Mouse (Mus musculus): Measurements from ENCODE around the gene Dsn1.

The Dsn1 gene

DNA sequence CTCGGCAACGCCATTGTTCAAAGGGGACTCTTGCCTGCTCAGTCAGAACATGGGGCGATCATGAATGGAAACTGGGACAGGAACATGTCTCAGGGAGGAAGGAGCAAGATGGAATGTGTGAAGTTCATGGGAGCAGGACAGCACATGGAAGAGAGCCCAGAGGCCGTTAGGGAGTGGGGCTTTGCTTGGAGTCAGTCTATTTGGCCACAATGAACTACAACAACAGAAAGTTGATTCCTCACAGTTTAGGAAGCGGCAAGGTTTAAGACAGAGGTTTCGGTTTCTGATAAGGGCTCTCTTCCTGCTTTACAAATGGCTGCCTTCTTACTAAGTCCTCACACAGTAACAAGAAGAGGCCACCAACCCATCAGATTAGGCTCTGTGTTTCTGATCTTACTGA lies 39.6 kb downstream of the Dsn1 start:
- DNase-seq (ENCODE audit: low spot score), result no peak

- DNase-seq (ENCODE audit: low spot score), result no peak
These were observed 43.1 kb downstream of the Dsn1 start for GRCm38 (mm10) chr2:156963891-156964290.

- DNase-seq (ENCODE audit: low spot score), result no peak
These were observed 48.3 kb downstream of the Dsn1 start for GRCm38 (mm10) chr2:156958496-156959252.

GRCm38 (mm10) chr2:156957035-156957434 lies 49.9 kb downstream of the Dsn1 start:
- no peak for DNase-seq (ENCODE audit: low spot score)

GRCm38 (mm10) chr2:156956306-156956705 lies 50.6 kb downstream of the Dsn1 start:
- no peak for DNase-seq (ENCODE audit: low spot score)

DNA sequence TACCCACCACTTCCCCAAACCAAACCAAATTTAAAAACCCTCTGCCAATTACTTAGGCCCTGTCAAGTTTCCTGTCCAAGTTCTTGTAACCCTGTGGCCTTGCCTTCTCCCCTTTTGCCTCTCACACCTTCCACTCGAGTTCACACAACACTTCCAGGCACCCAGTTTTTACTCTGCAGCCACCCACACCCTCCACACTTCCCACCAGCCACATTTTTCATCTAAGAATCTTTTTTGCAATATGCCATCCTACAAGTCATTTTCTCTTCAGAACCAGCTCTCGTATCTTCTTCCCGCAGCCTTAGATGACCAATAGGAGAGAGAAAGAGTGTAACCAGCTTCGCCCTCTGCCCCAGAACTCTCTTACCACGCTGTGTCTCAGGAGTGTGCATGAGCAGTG lies 52.5 kb downstream of the Dsn1 start:
- DNase-seq (ENCODE audit: low spot score), result no peak

GRCm38 (mm10) chr2:156951301-156952094 lies 55.5 kb downstream of the Dsn1 start:
- DNase-seq (ENCODE audit: low spot score), result no peak

- no peak for DNase-seq (ENCODE audit: low spot score)
These were observed 56.1 kb downstream of the Dsn1 start for GRCm38 (mm10) chr2:156950816-156951215.
